In genomic region chr2:52489840-52490239, GRCm38 (mm10) we compare ENCODE assay signal across 13 mouse cellular contexts.
"Had no signal": no experiment of that assay in that cellular context is flagged by ENCODE, and none has a peak within 500 bp of the region (broad histone marks: within the 10 kb centered on the region; RNA-seq: fewer than 3 reads in every experiment).

No protein-coding gene starts in this region.

- H3K27me3 ChIP-seq: limb, embryonic 13.5 days; neural tube, embryonic 15.5 days had no signal

- DNase-seq: kidney, adult 11 months; layer of hippocampus, adult 9-11 months; layer of hippocampus, postnatal 36 days; lung, adult 18-20 months; midbrain, embryonic 14.5 days; right cerebral cortex, postnatal 14 days; thymus, postnatal 4 days had no signal

- H3K9ac ChIP-seq: limb, embryonic 13.5 days; liver, embryonic 14.5 days; neural tube, embryonic 15.5 days had no signal

- H3K4me3 ChIP-seq: limb, embryonic 13.5 days; myocyte; neural tube, embryonic 15.5 days had no signal

- H3K4me2 ChIP-seq: limb, embryonic 13.5 days; neural tube, embryonic 15.5 days had no signal

- H3K36me3 ChIP-seq: limb, embryonic 13.5 days; neural tube, embryonic 15.5 days had no signal

- H3K9me3 ChIP-seq: limb, embryonic 13.5 days; neural tube, embryonic 15.5 days had no signal

- H3K27ac ChIP-seq: kidney, postnatal 0 days; limb, embryonic 13.5 days; liver, embryonic 14.5 days; neural tube, embryonic 15.5 days; stomach, postnatal 0 days had no signal
